Mouse (Mus musculus): ENCODE results near the gene Ube2j1. TPM values are rescaled to one million over a fixed set of nuclear protein-coding genes. Genes with fewer than 3 reads are reported as not detected.
A peak's percentile ranks its signal among the peaks of the same experiment; 100 is the strongest.

Gene Ube2j1
- total and polyA plus RNA-seq, 3 experiments, result 64.3 to 122 (median 93.0) TPM

GRCm38 (mm10) chr4:33075776-33076524 lies 44.7 kb downstream of the Ube2j1 start:
- dilution Hi-C loops (cut with MboI; ENCODE audit: extremely low pct_ligation_motif_present, extremely low pct_unique_long_range_greater_than_20kb, low sequenced_read_pairs) (no loop called here), in situ Hi-C loops (cut with MboI; ENCODE audit: low pct_ligation_motif_present, low pct_unique_long_range_greater_than_20kb, low sequenced_read_pairs) (no loop called here)
- H3K36me3 ChIP-seq (replicated peaks in 1 of 2; ENCODE audit: control insufficient read depth in 1 of 2, insufficient read depth in 1 of 2, low read length in 1 of 2), result no peaks in the 10 kb centered on the region
- peaks cover 22 to 57% of the 10 kb centered on the region in 2 experiments for H3K4me1 ChIP-seq (ENCODE audit: control insufficient read depth in 1 of 2, insufficient read depth in 2 of 2)
- TF ChIP-seq NRF1 (IDR thresholded peaks at IDR 0.05; ENCODE audit: low read depth, low read length) (no peak), JUND (conservative IDR thresholded peaks at IDR 0.05; ENCODE audit: low read depth, low read length) (peak; percentile 35; the same call in 1 of the 2 replicates), POLR2A (IDR thresholded peaks at IDR 0.05; ENCODE audit: low read depth, low read length) (no peak), USF1 (IDR thresholded peaks at IDR 0.05; ENCODE audit: low read depth, low read length) (no peak), ETS1 (conservative IDR thresholded peaks at IDR 0.05; ENCODE audit: low read depth, low read length) (peak; percentile 63), SIN3A (IDR thresholded peaks at IDR 0.05; ENCODE audit: low read length) (no peak), RCOR1 (conservative IDR thresholded peaks at IDR 0.05; ENCODE audit: low read depth, low read length) (no peak), KAT2A (IDR thresholded peaks at IDR 0.05; ENCODE audit: insufficient replicate concordance, low read length) (no peak), MAFK (IDR thresholded peaks at IDR 0.05; ENCODE audit: insufficient replicate concordance, low read length) (no peak), USF2 (conservative IDR thresholded peaks at IDR 0.05; ENCODE audit: low read depth, low read length) (no peak), IRF4 (IDR thresholded peaks at IDR 0.05; ENCODE audit: low read depth, low read length) (no peak), GABPA (IDR thresholded peaks at IDR 0.05; ENCODE audit: insufficient replicate concordance, low read depth, low read length) (no peak), HCFC1 (IDR thresholded peaks at IDR 0.05; ENCODE audit: low read depth, low read length) (no peak), NELFE (IDR thresholded peaks at IDR 0.05; ENCODE audit: low read depth, low read length) (no peak), CHD2 (IDR thresholded peaks at IDR 0.05; ENCODE audit: low read length) (0 out of 2 replicates have a peak, but pooled peaks have one; percentile 17), ZKSCAN1 (IDR thresholded peaks at IDR 0.05; ENCODE audit: borderline replicate concordance, low read depth, low read length) (no peak), PAX5 (IDR thresholded peaks at IDR 0.05; ENCODE audit: low read length) (no peak), MYC (IDR thresholded peaks at IDR 0.05; ENCODE audit: low read depth, low read length) (no peak), ZMIZ1 (IDR thresholded peaks at IDR 0.05; ENCODE audit: low read depth, low read length) (no peak), ELF1 (IDR thresholded peaks at IDR 0.05; ENCODE audit: low read depth, low read length) (no peak), MXI1 (IDR thresholded peaks at IDR 0.05; ENCODE audit: low read depth, low read length) (peak; percentile 37; the same call in 1 of the 2 replicates), EP300 (IDR thresholded peaks at IDR 0.05; ENCODE audit: low read length) (peak; percentile 50; the same call in 1 of the 2 replicates), POLR2AphosphoS2 (IDR thresholded peaks at IDR 0.05; ENCODE audit: low read depth, low read length) (no peak), CTCF (conservative IDR thresholded peaks at IDR 0.05 in 1 of 2, IDR thresholded peaks at IDR 0.05 in 1 of 2; ENCODE audit: low read depth in 2 of 2, low read length in 2 of 2) (no peak), MEF2A (IDR thresholded peaks at IDR 0.05; ENCODE audit: borderline replicate concordance, low read depth, low read length) (no peak; the same call in 1 of the 2 replicates), BHLHE40 (IDR thresholded peaks at IDR 0.05; ENCODE audit: low read depth, low read length) (0 out of 2 replicates have a peak, but pooled peaks have one; percentile 31), UBTF (IDR thresholded peaks at IDR 0.05; ENCODE audit: low read depth, low read length) (no peak), MAZ (IDR thresholded peaks at IDR 0.05; ENCODE audit: low read depth, low read length) (0 out of 2 replicates have a peak, but pooled peaks have one; percentile 18), ZNF384 (IDR thresholded peaks at IDR 0.05; ENCODE audit: low read depth, low read length) (no peak), ZC3H11A (IDR thresholded peaks at IDR 0.05; ENCODE audit: low read depth, low read length) (no peak), TCF12 (IDR thresholded peaks at IDR 0.05; ENCODE audit: low read depth, low read length) (no peak; the same call in 1 of the 2 replicates), JUN (IDR thresholded peaks at IDR 0.05; ENCODE audit: insufficient read depth, low read depth, low read length) (peak; percentile 49)
- no peaks in the 10 kb centered on the region for H3K9me3 ChIP-seq (replicated peaks; ENCODE audit: low read length)
- H3K27ac ChIP-seq (ENCODE audit: insufficient read depth, low read depth), result no peak overlapping the region; the same call in 1 of the 2 replicates
- H3K4me3 ChIP-seq (replicated peaks in 1 of 3; ENCODE audit: low read depth in 2 of 3, low read length in 2 of 3, poor library complexity in 1 of 3), result no peak overlapping the region
- peak; percentile 72 for DNase-seq (ENCODE audit: extremely low read depth)
- no peak overlapping the region for H3K9ac ChIP-seq (ENCODE audit: insufficient read depth, low read depth)
- H3K27me3 ChIP-seq (replicated peaks), result no peaks in the 10 kb centered on the region
- 0 out of 2 replicates have a peak overlapping the region, but pooled peaks have one; percentile 11 for H3K4me2 ChIP-seq (ENCODE audit: insufficient read depth, low read depth, poor library complexity, severe bottlenecking)
- H3K79me2 ChIP-seq (replicated peaks; ENCODE audit: control insufficient read depth, extremely low read depth, insufficient read depth, poor library complexity, severe bottlenecking), result no peaks in the 10 kb centered on the region

All from CH12.LX (cell line).